Mouse (Mus musculus) hindbrain, embryonic 16.5 days (tissue): ENCODE measurements at regions not wholly inside any gene's neighbourhood (a gene's known extent, or its start where the extent isn't known, plus 50 kb on each side); places are given as distances from the start of the nearest gene placed in this dataset.

ENCODE experiments used
- ATAC-seq: fragments of 200-750 bp; cut with Nextera tagmentation; 2 replicates; pipeline ENCODE4 v1.8.0; 2017; ENCODE audit warnings: moderate TSS enrichment, moderate library complexity
- H3K27ac ChIP-seq: fragments of 300-500 bp; sonication (generic); 2 replicates; pipeline ENCODE4 v1.5.1; 2014; ENCODE audit warnings: low read depth, mild to moderate bottlenecking, control low read depth, low read length, moderate library complexity
- H3K27me3 ChIP-seq: fragments of 300-500 bp; sonication (generic); replicated peaks from 2 replicates; pipeline ENCODE4 v1.6.1; 2014; ENCODE audit warnings: low read length; ENCODE audit not compliant: control insufficient read depth, insufficient read depth
- H3K36me3 ChIP-seq: fragments of 300-500 bp; sonication (generic); 2 replicates; pipeline ENCODE4 v1.6.1; 2014; ENCODE audit warnings: mild to moderate bottlenecking, low read length, moderate library complexity, mixed read lengths; ENCODE audit not compliant: control insufficient read depth, insufficient read depth
- H3K4me1 ChIP-seq: fragments of 300-500 bp; sonication (generic); 2 replicates; pipeline ENCODE4 v1.6.1; 2014; ENCODE audit warnings: low read depth, low read length; ENCODE audit not compliant: control insufficient read depth, insufficient read depth
- H3K4me2 ChIP-seq: fragments of 300-500 bp; sonication (generic); 2 replicates; pipeline ENCODE4 v1.6.1; 2014; ENCODE audit warnings: mild to moderate bottlenecking, low read length, control low read depth, moderate library complexity
- H3K4me3 ChIP-seq: fragments of 300-500 bp; sonication (generic); 2 replicates; pipeline ENCODE4 v1.5.1; 2014; ENCODE audit warnings: mild to moderate bottlenecking, low read length, control low read depth, moderate library complexity
- H3K9ac ChIP-seq: fragments of 300-500 bp; sonication (generic); 2 replicates; pipeline ENCODE4 v1.6.1; 2014; ENCODE audit warnings: low read depth, mild to moderate bottlenecking, control low read depth, low read length, moderate library complexity
- H3K9me3 ChIP-seq: fragments of 300-500 bp; sonication (generic); 2 replicates; pipeline ENCODE4 v1.6.1; 2014; ENCODE audit warnings: mild to moderate bottlenecking, low read length, moderate library complexity; ENCODE audit not compliant: control insufficient read depth
- WGBS: fragments of 180-500 bp; shearing (Covaris S2); extraction: QIAGEN DNeasy Blood & Tissue Kit; methylation state at CpG from one replicate; pipeline ENCODE4 v1.1.7; 2014; 5-methylcytosine and 5-hydroxymethylcytosine counted together

DNA sequence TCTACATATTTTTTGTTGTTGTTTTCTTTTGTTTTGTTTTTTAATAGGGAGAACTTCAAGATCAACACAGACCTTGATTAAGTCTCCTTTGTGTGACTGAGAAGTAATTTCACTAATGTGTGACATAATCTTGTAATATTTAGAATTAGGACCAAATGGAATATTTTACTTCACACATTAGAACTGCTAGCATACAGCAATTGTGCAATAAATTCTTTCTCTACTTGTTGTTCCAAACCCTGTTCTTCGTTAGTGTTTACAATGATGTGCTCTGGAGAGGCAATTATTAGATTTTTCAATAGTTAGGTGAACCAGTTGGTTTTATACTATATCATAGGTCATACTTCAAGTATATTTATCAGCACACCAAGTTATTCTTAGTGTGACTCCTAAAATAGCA lies 171.3 kb upstream of the Cd180 start:
- H3K4me3 ChIP-seq = no peak overlapping the region
- no peaks in the 10 kb centered on the region for H3K4me1 ChIP-seq
- no peaks in the 10 kb centered on the region for H3K36me3 ChIP-seq
- no peak overlapping the region for H3K9ac ChIP-seq
- no peaks in the 10 kb centered on the region for H3K27me3 ChIP-seq
- H3K9me3 ChIP-seq = no peaks in the 10 kb centered on the region
- WGBS = 86% methylated on average over 1 of the region's 1 CpGs
- H3K27ac ChIP-seq = no peak overlapping the region
- H3K4me2 ChIP-seq = no peak overlapping the region
- no peak for ATAC-seq

DNA sequence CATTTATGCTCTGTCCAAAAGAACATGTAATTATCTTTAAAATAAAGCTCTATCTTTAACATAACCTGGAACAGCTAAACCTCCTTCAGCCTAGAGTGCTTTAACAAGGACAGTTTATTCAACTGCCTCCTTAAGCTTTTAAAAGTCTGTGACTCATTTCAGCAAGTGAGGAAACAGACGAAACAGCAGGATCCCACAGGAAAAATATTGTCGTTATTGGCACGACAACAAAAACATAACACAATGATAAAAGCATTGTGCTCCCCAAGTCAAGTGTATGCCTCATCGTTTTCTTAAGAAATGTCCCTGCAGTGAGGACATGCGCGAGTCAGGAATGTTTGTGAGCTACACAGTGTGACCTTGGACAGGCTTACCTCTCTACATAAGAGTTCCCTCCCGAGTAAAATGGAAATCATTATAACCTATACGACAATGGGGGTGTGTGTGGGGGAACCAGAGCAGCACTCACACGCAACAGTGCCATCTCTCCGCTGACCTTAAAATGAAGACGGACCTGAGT lies 166.7 kb upstream of the Cd180 start:
- no peaks in the 10 kb centered on the region for H3K9me3 ChIP-seq
- H3K27ac ChIP-seq = no peak overlapping the region
- H3K4me1 ChIP-seq = no peaks in the 10 kb centered on the region
- H3K4me3 ChIP-seq = no peak overlapping the region
- no peak for ATAC-seq
- no peak overlapping the region for H3K4me2 ChIP-seq
- no peaks in the 10 kb centered on the region for H3K27me3 ChIP-seq
- H3K9ac ChIP-seq = no peak overlapping the region
- 69% methylated on average over 11 of the region's 11 CpGs for WGBS
- H3K36me3 ChIP-seq = no peaks in the 10 kb centered on the region

DNA sequence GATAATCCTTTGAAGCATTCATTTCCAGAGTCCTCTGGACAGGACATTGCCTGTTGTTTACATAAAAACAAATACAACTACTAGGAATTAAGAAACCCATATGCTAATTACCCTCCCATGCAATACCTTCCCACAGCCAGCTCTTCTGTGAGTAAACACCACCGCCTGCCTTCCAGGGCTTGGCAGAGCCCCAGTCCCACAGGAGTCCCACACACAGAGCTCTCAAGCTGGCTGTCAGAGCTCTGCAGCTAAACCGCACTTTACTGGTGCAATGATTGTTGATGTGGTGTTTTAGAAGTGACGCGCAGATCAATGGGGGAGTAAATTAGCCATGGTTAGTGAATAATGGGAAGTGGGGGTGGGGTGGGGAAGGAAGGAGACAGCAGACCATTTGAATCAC lies 159.6 kb upstream of the Cd180 start:
- H3K4me2 ChIP-seq = no peak overlapping the region
- no peaks in the 10 kb centered on the region for H3K27me3 ChIP-seq
- no peak overlapping the region for H3K27ac ChIP-seq
- no peaks in the 10 kb centered on the region for H3K36me3 ChIP-seq
- ATAC-seq = peak; percentile 86
- no peaks in the 10 kb centered on the region for H3K9me3 ChIP-seq
- whole genome bisulfite sequencing = 11% methylated on average over 4 of the region's 4 CpGs
- H3K4me1 ChIP-seq = peaks cover 7% of the 10 kb centered on the region
- no peak overlapping the region for H3K9ac ChIP-seq
- no peak overlapping the region for H3K4me3 ChIP-seq

DNA sequence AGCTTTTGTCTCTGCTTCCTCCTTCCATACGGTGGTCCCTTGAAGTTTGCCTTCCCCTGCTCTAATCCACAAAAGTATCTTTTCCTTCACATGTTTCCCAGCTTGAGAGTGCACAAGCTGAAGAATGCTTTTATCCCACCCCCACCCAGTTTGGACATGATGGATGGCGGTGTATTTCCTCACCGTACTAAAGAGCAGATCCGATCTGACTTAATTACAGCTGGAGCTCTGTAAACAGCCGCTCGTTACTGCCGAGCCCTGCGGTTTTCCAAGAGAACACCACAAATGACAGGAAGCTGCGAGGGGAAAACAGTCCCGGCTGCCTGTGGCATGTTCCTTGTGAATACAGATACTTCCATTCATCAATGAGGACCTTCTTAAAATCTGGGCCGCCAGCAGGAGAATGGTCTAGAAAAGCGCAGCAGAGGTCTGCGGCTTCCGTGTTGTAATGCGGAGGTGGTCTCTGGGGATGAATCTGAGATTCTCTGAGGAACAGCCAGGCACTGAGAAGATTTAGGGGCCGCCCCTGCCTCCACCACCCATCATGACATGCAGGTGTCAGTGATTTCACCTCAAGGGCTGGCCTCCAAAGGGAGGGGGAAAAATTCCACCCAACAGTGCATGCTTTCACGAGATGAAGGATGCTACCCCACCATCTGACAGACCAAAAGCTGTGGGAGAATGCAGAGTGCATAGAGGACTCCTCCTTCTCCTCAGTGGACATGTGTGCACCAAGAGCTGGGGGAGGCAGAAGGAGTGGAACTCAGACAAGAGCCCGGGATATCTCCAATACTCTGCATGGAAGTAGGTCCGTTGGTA lies 155.7 kb upstream of the Cd180 start:
- peak; percentile 76 for ATAC-seq
- H3K4me1 ChIP-seq = peaks cover 7% of the 10 kb centered on the region
- H3K4me3 ChIP-seq = peak overlapping the region; percentile 27
- H3K36me3 ChIP-seq = no peaks in the 10 kb centered on the region
- peak overlapping the region; percentile 53 for H3K4me2 ChIP-seq
- peak overlapping the region; percentile 45 for H3K27ac ChIP-seq
- no peaks in the 10 kb centered on the region for H3K27me3 ChIP-seq
- 34% methylated on average over 19 of the region's 19 CpGs for WGBS
- H3K9ac ChIP-seq = 0 out of 2 replicates have a peak overlapping the region, but pooled peaks have one; percentile 8
- H3K9me3 ChIP-seq = no peaks in the 10 kb centered on the region

DNA sequence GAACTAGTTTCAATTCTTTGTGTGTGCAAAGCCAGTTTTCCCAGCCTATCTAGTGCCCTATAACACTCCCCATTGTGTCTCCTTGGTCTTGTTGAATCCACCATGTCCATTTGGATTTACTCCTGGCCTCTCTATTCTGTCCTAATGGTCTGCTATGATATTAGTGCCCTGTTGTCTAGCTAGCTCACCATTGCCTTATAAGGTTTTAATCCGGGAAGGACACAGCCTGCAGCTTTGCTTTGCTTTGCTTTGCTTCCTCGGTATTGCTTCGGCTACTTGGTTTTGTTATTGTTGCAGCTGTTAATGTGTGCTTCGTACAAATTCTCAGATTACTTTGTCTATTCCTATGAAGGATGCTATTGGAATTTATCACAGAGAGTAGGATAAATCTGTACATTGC lies 152.9 kb upstream of the Cd180 start:
- no peaks in the 10 kb centered on the region for H3K27me3 ChIP-seq
- H3K27ac ChIP-seq = no peak overlapping the region
- no peak overlapping the region for H3K4me2 ChIP-seq
- peaks cover 10% of the 10 kb centered on the region for H3K4me1 ChIP-seq
- no peak for ATAC-seq
- WGBS = 87% methylated on average over 4 of the region's 4 CpGs
- no peak overlapping the region for H3K4me3 ChIP-seq
- H3K9ac ChIP-seq = no peak overlapping the region
- H3K9me3 ChIP-seq = no peaks in the 10 kb centered on the region
- H3K36me3 ChIP-seq = no peaks in the 10 kb centered on the region

DNA sequence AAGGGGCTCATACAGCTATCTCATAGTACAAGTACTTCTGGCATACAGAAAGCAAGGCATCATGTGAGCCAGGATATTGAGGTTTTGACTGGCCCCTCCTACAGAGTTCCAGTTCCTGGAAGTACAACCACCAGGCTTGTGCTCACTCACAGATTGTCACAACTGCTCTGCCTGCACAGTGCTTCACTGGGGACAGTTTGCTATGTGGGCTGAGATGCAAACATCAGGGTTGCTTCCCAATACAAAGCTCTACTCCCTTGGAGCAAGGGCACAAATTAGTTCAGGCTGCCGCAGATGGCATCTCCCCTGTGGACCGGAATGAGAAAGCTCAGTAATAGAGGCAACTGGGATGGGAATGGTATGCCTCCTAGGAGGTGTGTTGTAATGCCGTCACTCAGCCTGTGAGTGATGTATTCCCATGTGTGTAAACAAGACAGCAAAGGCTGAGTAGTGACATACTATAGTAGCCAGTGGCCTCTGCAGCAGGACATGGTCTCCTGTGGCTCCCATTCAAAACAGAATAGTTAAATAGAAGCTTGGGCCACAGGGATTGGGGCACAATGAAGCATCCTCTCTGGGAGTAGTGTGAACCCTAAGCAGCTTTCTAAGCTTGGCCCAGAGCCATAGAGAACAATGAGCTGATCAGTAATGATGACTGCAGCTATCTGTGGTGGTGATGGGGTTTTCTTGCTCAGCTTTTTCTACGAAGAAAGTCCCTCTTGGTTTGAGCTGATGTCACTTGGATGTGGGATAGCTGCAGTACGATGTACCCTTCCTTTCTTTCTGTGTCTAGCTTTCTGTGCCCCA lies 148.8 kb upstream of the Cd180 start:
- peak; percentile 63 for ATAC-seq
- 28% methylated on average over 5 of the region's 5 CpGs for WGBS

DNA sequence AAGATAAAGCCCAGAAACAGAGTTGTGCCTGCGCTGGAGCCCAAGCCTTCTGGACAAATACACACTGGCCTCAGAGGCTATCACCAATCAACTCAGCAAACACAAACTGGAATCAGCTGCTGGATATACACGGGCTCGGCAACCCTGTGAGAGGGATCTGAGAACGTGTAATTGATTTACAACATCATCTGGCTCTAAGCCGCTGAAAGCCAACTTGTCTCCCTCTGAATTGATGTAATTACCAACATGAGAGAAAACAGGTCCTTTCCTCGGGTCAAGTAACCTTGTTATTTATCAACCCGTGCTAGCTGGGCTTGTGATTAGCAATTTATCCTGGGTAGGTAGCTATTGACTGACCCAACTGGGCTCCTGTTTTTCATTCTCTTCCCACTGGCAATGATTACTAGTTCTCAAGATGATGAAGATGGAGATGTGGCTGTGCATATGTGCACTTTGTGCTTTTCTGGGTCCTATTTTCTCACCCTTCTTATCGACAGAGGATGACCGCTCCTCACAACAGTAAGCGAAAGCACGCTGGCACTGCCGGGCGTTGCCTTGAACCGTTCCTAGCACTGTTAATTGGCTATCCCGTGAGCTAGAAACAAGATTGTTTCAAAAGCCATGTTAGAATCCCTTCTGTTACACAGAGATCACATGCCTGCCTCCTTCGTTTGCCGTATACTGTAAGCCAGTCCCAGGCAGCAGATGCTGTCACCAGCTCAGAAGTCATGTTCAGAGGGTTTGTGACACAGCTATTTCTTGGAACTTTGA lies 147.3 kb upstream of the Cd180 start:
- no peak overlapping the region for H3K9ac ChIP-seq
- WGBS = 50% methylated on average over 17 of the region's 17 CpGs
- H3K4me1 ChIP-seq = 0 out of 2 replicates have a peak, but pooled peaks cover 3% of the 10 kb centered on the region
- no peak overlapping the region for H3K27ac ChIP-seq
- ATAC-seq = 0 out of 2 replicates have a peak, but pooled peaks have one; percentile 20
- no peak overlapping the region for H3K4me2 ChIP-seq
- H3K36me3 ChIP-seq = no peaks in the 10 kb centered on the region
- no peaks in the 10 kb centered on the region for H3K27me3 ChIP-seq
- no peaks in the 10 kb centered on the region for H3K9me3 ChIP-seq
- no peak overlapping the region for H3K4me3 ChIP-seq

More for the DNA sequence above, 148.8 kb upstream of the Cd180 start:
- no peaks in the 10 kb centered on the region for H3K27me3 ChIP-seq
- H3K4me1 ChIP-seq = 0 out of 2 replicates have a peak, but pooled peaks cover 3% of the 10 kb centered on the region
- no peaks in the 10 kb centered on the region for H3K9me3 ChIP-seq
- H3K9ac ChIP-seq = no peak overlapping the region
- H3K4me2 ChIP-seq = no peak overlapping the region
- no peak overlapping the region for H3K27ac ChIP-seq
- no peaks in the 10 kb centered on the region for H3K36me3 ChIP-seq
- no peak overlapping the region for H3K4me3 ChIP-seq

DNA sequence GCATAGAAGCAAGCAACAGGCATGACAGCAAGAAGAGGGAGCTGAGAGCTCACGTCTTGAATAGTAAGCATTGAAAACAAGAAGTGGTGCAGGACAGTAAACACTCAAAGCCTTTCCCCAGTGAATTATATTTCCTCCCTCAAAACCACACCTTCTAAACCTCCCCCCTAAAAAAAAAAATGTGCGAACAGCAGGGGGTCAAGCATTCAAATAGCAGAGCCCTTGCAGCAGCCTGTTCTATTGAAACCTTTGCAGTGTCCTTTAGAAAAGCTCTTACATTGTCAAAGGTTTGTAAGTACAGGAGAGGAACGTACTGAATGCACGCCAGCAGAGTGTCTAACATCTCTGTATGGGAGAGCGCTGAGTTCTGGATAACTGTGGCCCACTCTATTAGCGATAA lies 145.1 kb upstream of the Cd180 start:
- H3K4me2 ChIP-seq = no peak overlapping the region
- no peak overlapping the region for H3K4me3 ChIP-seq
- H3K4me1 ChIP-seq = 0 out of 2 replicates have a peak, but pooled peaks cover 3% of the 10 kb centered on the region
- H3K27me3 ChIP-seq = no peaks in the 10 kb centered on the region
- 36% methylated on average over 6 of the region's 6 CpGs for WGBS
- H3K9ac ChIP-seq = no peak overlapping the region
- H3K36me3 ChIP-seq = no peaks in the 10 kb centered on the region
- H3K9me3 ChIP-seq = no peaks in the 10 kb centered on the region
- ATAC-seq = no peak
- no peak overlapping the region for H3K27ac ChIP-seq
